13 mouse cellular contexts compared by ENCODE assay signal in the genomic region with DNA sequence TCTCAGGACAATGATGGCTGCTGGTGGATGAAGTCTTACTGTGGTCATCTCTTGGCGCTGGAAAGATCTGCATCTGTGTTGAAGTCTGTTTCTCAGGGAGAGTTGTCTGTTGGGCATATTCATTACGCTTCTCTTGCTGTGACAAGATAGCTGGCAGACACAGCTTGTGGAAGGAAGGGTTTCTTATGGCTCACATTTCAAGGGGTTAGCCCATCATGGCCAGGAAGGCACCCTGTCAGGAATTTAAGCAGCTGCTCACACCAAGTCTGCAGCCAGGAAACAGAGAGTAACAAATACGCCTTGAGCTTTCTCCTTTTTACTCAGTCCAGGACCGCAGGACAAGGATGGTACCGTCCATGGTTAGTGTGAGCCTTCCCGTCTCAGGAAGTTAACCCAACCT.
"Had no signal": no experiment of that assay in that cellular context is flagged by ENCODE, and none has a peak within 500 bp of the region (broad histone marks: within the 10 kb centered on the region; RNA-seq: fewer than 3 reads in every experiment).

No protein-coding gene starts in this region.

- H3K4me3 ChIP-seq: left cerebral cortex, adult 2 months; limb, embryonic 10.5 days; liver, embryonic 15.5 days; midbrain, embryonic 13.5 days had no signal

- H3K9ac ChIP-seq: liver, embryonic 15.5 days; midbrain, embryonic 13.5 days had no signal

- ATAC-seq: lung, postnatal 0 days; midbrain, embryonic 13.5 days had no signal

- H3K36me3 ChIP-seq: limb, embryonic 10.5 days; liver, embryonic 15.5 days; midbrain, embryonic 13.5 days had no signal

- H3K27me3 ChIP-seq: liver, embryonic 15.5 days; midbrain, embryonic 13.5 days had no signal

- H3K4me1 ChIP-seq: liver, embryonic 15.5 days had no signal

- DNase-seq: kidney, postnatal 25 days; lung, adult 2 months; lung, postnatal 36 days; right cerebral cortex, adult 18-20 months; right cerebral cortex, postnatal 25 days; thymus, postnatal 14 days had no signal

- H3K4me2 ChIP-seq: liver, embryonic 11.5 days; liver, embryonic 15.5 days; midbrain, embryonic 13.5 days had no signal

- H3K9me3 ChIP-seq: limb, embryonic 10.5 days; liver, embryonic 15.5 days; midbrain, embryonic 13.5 days had no signal

- H3K27ac ChIP-seq: left cerebral cortex, adult 2 months; limb, embryonic 10.5 days; liver, embryonic 15.5 days; midbrain, embryonic 13.5 days; stomach, postnatal 0 days had no signal
